Mouse (Mus musculus) kidney, embryonic 16.5 days (tissue): ENCODE data around the gene Cmip. TPM values are rescaled to one million over a fixed set of nuclear protein-coding genes. Genes with fewer than 3 reads are reported as not detected.

Experiments
- ATAC-seq: fragments of 200-750 bp; cut with Nextera tagmentation; 2 replicates; pipeline ENCODE4 v1.8.0; 2017; ENCODE audit warnings: moderate TSS enrichment; ENCODE audit not compliant: low FRiP score, low TSS enrichment
- H3K27ac ChIP-seq: fragments of 300-500 bp; sonication (generic); 2 replicates; pipeline ENCODE4 v1.5.1; 2014; ENCODE audit warnings: low read length
- H3K27me3 ChIP-seq: fragments of 300-500 bp; sonication (generic); 2 replicates; pipeline ENCODE4 v1.6.1; 2014; ENCODE audit warnings: low read length, control low read depth, mixed read lengths; ENCODE audit not compliant: insufficient read depth
- H3K36me3 ChIP-seq: fragments of 300-500 bp; sonication (generic); 2 replicates; pipeline ENCODE4 v1.6.1; 2014; ENCODE audit warnings: low read length, control low read depth, mixed read lengths; ENCODE audit not compliant: insufficient read depth
- H3K4me1 ChIP-seq: fragments of 300-500 bp; sonication (generic); 2 replicates; pipeline ENCODE4 v1.6.1; 2014; ENCODE audit warnings: low read length, control low read depth, mixed read lengths; ENCODE audit not compliant: insufficient read depth
- H3K4me2 ChIP-seq: fragments of 300-500 bp; sonication (generic); replicated peaks from 2 replicates; pipeline ENCODE4 v1.6.1; 2014; ENCODE audit warnings: low read depth, low read length
- H3K4me3 ChIP-seq: fragments of 300-500 bp; sonication (generic); 2 replicates; pipeline ENCODE4 v1.5.1; 2014; ENCODE audit warnings: mild to moderate bottlenecking, low read length
- H3K9ac ChIP-seq: fragments of 300-500 bp; sonication (generic); replicated peaks from 2 replicates; pipeline ENCODE4 v1.6.1; 2014; ENCODE audit warnings: low read length
- H3K9me3 ChIP-seq: fragments of 300-500 bp; sonication (generic); 2 replicates; pipeline ENCODE4 v1.6.1; 2016; ENCODE audit warnings: low read length, control low read depth
- WGBS: fragments of 180-500 bp; shearing (Covaris S2); extraction: QIAGEN DNeasy Blood & Tissue Kit; methylation state at CpG from one replicate; pipeline ENCODE4 v1.1.7; 2014; 5-methylcytosine and 5-hydroxymethylcytosine counted together
- polyA plus RNA-seq: library from polyadenylated mRNA; unstranded; fragments of >200 nt; fragmentation: Nextera tagmentation; extraction: Ambion mirVana; gene quantifications from 2 replicates; pipeline ENCODE4 v1.2.1, GENCODE M21; 2015

Cmip gene
- polyA plus RNA-seq, 1 experiment from 2014 or later = 21.0 TPM

DNA sequence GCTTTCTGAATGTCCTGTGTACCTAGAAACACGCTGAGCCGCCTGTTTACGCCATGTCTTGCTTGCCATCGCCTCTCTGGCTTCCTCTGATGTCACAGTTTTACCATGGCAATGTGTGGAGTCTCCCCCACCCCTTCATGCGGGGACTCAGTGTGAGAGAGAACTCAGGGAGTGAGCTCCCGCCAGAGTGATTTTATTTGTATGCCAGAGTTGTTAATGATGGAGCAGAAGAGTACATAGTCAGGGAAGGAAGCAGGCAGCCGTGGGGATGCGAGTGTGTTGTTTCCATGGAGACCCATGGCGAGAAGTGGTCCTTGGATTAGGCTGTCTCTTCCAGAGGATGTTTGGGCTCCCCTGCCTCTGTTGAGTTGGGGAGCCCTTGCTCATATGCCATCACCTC is 194.2 kb downstream of the Cmip start:
- H3K4me1 ChIP-seq = no peaks in the 10 kb centered on the region
- H3K4me2 ChIP-seq = no peak overlapping the region
- WGBS = 80% methylated on average over 9 of the region's 9 CpGs
- H3K4me3 ChIP-seq = no peak overlapping the region
- no peak overlapping the region for H3K27ac ChIP-seq
- peaks cover 60% of the 10 kb centered on the region for H3K36me3 ChIP-seq
- H3K9me3 ChIP-seq = no peaks in the 10 kb centered on the region
- ATAC-seq = no peak
- H3K27me3 ChIP-seq = no peaks in the 10 kb centered on the region
- H3K9ac ChIP-seq = no peak overlapping the region

DNA sequence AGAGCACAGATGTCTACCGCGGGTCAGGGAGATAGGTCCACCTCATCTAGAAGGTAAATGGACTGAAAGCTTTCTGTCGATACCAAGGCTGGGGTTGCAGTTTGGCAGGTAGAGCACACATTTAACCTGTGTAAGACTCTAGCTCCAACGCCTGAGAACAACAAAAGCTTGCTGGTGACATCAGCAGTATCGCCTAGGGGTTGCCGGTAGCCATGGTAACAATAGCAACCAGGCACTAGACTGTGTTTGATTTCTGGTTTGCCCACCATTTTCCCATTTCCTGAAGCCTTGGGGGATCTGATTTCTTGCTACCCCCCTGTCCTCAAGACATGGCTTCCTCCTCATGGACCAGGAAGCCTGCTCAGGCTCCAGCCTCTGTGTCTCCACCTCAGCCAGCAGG is 197.1 kb downstream of the Cmip start:
- H3K27me3 ChIP-seq = no peaks in the 10 kb centered on the region
- no peaks in the 10 kb centered on the region for H3K9me3 ChIP-seq
- no peak overlapping the region for H3K9ac ChIP-seq
- no peak overlapping the region for H3K4me3 ChIP-seq
- peaks cover 64% of the 10 kb centered on the region for H3K36me3 ChIP-seq
- no peak overlapping the region for H3K27ac ChIP-seq
- no peak overlapping the region for H3K4me2 ChIP-seq
- no peak for ATAC-seq
- H3K4me1 ChIP-seq = no peaks in the 10 kb centered on the region
- 84% methylated on average over 6 of the region's 6 CpGs for WGBS

DNA sequence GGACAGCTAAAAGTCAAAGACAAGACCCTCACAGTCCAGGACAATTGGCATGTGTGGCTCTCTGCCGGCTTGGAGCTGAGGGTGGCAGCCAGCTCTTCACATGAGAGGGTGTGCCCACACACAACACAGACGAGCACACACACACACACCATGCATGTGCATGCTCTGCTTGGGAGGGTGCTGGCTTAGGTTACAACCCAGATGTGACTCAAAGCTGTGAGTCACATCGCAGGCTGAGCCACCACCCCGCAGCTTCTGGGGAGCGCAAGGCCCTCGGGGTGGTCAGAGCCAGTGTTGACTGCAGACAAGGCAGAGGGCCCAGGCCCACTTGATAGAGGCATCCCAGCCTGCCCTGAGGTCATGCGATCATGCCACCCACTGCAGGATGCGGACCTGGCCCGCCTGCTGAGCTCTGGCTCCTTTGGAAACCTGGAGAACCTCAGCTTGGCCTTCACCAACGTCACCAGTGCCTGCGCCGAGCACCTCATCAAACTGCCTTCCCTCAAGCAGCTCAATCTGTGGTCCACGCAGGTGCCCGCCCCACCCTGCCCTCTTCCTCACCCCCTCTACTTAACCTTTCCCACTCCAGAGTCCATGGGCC is 197.8 kb downstream of the Cmip start:
- Histone ChIP-seq H3K36me3 (peaks cover 59% of the 10 kb centered on the region), H3K9ac (no peak overlapping the region), H3K27ac (no peak overlapping the region), H3K4me1 (no peaks in the 10 kb centered on the region), H3K4me2 (no peak overlapping the region), H3K27me3 (no peaks in the 10 kb centered on the region), H3K4me3 (no peak overlapping the region), H3K9me3 (no peaks in the 10 kb centered on the region)
- 87% methylated on average over 14 of the region's 14 CpGs for WGBS
- no peak for ATAC-seq

DNA sequence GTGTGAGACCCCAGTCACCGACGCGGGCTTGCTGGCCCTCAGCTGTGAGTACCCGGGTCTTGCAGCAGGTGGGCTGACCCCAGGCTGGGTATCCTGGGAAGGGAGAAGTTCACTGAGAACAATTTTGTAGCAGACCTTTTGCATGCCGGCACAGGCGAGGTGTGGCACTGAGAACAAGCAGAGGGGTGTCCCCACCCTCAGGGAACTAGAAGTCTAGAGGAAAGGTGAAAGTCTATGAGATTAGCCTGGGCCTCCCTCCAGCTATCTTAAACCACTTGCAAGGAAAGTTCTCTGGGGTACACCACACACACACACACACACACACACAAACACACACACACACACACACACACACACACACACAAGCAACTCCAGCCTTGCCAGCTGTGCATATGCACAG is 198.8 kb downstream of the Cmip start:
- Histone ChIP-seq H3K9me3 (no peaks in the 10 kb centered on the region), H3K4me3 (no peak overlapping the region), H3K4me1 (peaks cover 9% of the 10 kb centered on the region; the same call in 1 of the 2 replicates), H3K27ac (no peak overlapping the region), H3K9ac (no peak overlapping the region), H3K4me2 (no peak overlapping the region), H3K36me3 (peaks cover 55% of the 10 kb centered on the region), H3K27me3 (no peaks in the 10 kb centered on the region)
- 89% methylated on average over 6 of the region's 6 CpGs for WGBS
- no peak for ATAC-seq

DNA sequence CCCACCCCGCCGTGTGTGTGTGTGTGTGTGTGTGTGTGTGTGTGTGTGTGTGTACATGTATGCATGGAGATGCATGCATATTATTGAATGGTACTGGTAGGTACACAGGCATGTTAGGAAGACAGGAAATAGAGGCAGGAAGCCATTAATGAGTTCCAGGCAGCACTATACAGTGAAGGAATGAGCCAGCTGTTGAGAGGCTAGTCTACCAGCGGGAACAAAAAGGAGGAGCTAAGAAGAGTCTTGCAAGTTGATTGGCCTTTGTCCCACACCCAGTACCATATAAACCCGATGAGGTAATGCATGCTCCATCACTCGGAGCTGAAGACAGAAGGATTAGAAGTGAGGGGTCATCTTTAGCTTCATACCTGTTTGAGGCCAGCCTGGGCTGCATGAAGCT is 201.6 kb downstream of the Cmip start:
- no peaks in the 10 kb centered on the region for H3K9me3 ChIP-seq
- H3K4me3 ChIP-seq = no peak overlapping the region
- no peak overlapping the region for H3K27ac ChIP-seq
- peaks cover 38% of the 10 kb centered on the region for H3K36me3 ChIP-seq
- H3K4me1 ChIP-seq = peaks cover 13% of the 10 kb centered on the region; the same call in 1 of the 2 replicates
- no peaks in the 10 kb centered on the region for H3K27me3 ChIP-seq
- WGBS = 62% methylated on average over 5 of the region's 5 CpGs
- no peak overlapping the region for H3K4me2 ChIP-seq
- H3K9ac ChIP-seq = no peak overlapping the region
- peak; percentile 29; the same call in 1 of the 2 replicates for ATAC-seq

DNA sequence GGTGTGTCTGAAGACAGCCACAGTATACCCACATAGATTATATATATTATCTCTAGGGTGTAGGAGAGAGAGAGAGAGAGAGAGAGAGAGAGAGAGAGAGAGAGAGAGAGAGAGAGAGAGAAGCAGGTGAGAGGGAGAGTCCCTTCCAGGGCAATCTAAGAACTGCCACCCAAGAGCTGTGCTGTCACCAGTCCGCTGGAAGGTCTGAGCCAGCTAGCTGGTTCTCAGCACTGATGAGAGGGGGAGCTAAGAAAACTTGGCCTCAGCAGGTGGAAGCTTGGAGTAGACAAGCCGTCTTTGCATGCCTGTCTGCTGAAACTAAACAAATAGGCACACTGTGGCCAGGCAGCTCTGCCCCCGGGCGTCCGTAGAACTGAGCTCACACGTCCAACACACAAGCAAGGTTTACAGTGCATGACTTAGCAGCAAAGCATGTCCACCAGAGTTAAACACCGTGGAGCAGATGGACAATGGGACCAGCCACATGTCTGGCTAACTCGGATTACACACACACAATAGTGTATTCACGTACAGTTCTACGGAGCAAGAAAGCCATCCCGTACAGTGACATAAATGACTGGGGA is 205.9 kb downstream of the Cmip start:
- Histone ChIP-seq H3K27me3 (no peaks in the 10 kb centered on the region), H3K9me3 (0 out of 2 replicates have a peak, but pooled peaks cover 3% of the 10 kb centered on the region), H3K36me3 (peaks cover 10% of the 10 kb centered on the region), H3K4me2 (no peak overlapping the region), H3K4me3 (no peak overlapping the region), H3K27ac (0 out of 2 replicates have a peak overlapping the region, but pooled peaks have one; percentile 28), H3K9ac (no peak overlapping the region), H3K4me1 (peaks cover 13% of the 10 kb centered on the region; the same call in 1 of the 2 replicates)
- 38% methylated on average over 11 of the region's 11 CpGs for WGBS
- ATAC-seq = no peak

DNA sequence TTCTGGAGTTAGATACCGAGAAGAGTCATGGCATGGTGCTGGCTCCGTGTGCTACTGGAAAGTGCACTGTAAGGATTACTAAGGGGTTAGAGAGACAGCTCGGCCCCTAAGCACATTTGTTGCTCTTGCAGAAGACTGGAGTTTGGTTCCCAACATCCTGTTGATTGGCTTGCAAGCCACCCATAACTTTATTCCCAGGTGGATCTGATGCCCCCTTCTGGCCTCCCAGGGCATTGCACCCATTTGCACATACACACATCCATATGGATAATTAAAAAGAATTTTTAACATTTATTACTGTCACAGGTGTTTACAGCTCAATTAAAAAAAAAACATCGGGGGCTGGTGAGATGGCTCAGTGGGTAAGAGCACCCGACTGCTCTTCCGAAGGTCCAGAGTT is 207.7 kb downstream of the Cmip start:
- H3K9me3 ChIP-seq = 0 out of 2 replicates have a peak, but pooled peaks cover 3% of the 10 kb centered on the region
- H3K4me3 ChIP-seq = no peak overlapping the region
- H3K36me3 ChIP-seq = peaks cover 8% of the 10 kb centered on the region
- no peaks in the 10 kb centered on the region for H3K27me3 ChIP-seq
- H3K4me2 ChIP-seq = no peak overlapping the region
- 98% methylated on average over 6 of the region's 6 CpGs for WGBS
- H3K9ac ChIP-seq = no peak overlapping the region
- ATAC-seq = no peak
- H3K27ac ChIP-seq = no peak overlapping the region
- H3K4me1 ChIP-seq = peaks cover 13% of the 10 kb centered on the region

DNA sequence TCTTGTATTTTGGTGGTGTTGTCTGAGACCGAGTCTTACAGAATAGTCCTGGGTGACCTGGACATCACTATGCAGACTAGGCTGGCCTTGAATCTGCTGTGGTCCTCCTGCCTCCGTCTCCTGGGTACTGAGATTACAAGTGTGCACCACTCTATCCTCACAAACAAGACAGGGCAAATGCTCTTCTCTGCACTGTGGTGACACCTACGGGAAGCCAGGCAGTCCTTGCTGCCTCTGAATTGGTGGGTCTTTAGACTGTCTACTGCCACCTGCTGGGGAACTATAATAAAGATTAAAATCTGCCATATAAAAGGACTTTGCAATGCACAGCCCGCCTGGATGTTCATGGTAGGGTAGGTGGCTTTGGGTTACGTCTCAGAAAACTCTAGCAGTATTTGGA is 208.4 kb downstream of the Cmip start:
- Histone ChIP-seq H3K4me2 (no peak overlapping the region), H3K27ac (no peak overlapping the region), H3K36me3 (peaks cover 3% of the 10 kb centered on the region; the same call in 1 of the 2 replicates), H3K9ac (no peak overlapping the region), H3K9me3 (0 out of 2 replicates have a peak, but pooled peaks cover 3% of the 10 kb centered on the region), H3K27me3 (no peaks in the 10 kb centered on the region), H3K4me3 (no peak overlapping the region), H3K4me1 (peaks cover 15% of the 10 kb centered on the region)
- 36% methylated on average over 5 of the region's 5 CpGs for WGBS
- peak; percentile 64; the same call in 1 of the 2 replicates for ATAC-seq

DNA sequence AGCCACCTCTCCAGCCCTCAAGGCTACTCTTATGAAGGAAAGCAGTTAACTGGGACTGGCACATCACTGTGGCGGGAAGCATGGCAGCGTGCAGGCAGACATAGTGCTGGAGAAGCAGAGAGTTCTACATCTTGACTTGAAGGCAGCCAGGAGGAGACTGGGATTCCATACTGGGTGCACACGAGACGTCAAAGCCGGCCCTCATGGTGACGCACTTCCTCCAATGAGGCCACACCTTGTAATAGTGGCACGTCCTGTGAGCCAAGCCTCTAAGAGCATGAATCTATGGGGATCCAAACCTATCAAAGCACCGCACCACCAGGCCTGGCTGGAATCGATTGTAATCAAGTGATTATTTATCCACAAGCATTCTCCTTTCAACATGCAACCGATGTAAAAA is 210.6 kb downstream of the Cmip start:
- no peaks in the 10 kb centered on the region for H3K27me3 ChIP-seq
- H3K36me3 ChIP-seq = no peaks in the 10 kb centered on the region
- ATAC-seq = no peak
- 86% methylated on average over 10 of the region's 10 CpGs for WGBS
- no peak overlapping the region for H3K4me3 ChIP-seq
- peaks cover 17% of the 10 kb centered on the region for H3K4me1 ChIP-seq
- H3K9ac ChIP-seq = no peak overlapping the region
- no peak overlapping the region for H3K27ac ChIP-seq
- H3K4me2 ChIP-seq = no peak overlapping the region
- 0 out of 2 replicates have a peak, but pooled peaks cover 3% of the 10 kb centered on the region for H3K9me3 ChIP-seq
